Mouse (Mus musculus): ENCODE measurements around the gene Wfs1.
"Not testable (repeated sequence)": the region's sequence is repeated elsewhere in the genome, so short reads cannot be mapped to it uniquely, and the experiment has no call there.

The Wfs1 gene

DNA sequence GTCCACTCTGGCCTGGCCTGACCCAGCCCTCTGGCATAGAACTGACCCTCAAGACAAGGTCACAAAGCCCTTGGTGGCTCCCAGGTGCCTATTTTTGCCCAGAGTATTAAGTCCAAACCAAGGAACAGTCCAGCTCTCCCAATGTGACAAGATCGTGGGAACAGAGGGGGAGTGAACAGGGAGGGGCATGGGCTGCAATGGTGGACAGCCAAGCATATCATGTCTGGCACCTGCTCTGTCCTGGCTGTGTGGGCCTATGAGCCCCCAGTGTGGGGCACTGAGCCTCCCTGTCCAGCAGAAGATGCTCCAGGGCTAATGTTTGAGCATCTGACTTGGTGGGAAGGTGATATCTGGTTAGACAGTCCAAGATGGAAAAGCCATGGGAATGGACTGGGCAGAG lies 2.4 kb downstream of the Wfs1 start:
- DNase-seq (ENCODE audit: low spot score in 2 of 2), result no peak

DNA sequence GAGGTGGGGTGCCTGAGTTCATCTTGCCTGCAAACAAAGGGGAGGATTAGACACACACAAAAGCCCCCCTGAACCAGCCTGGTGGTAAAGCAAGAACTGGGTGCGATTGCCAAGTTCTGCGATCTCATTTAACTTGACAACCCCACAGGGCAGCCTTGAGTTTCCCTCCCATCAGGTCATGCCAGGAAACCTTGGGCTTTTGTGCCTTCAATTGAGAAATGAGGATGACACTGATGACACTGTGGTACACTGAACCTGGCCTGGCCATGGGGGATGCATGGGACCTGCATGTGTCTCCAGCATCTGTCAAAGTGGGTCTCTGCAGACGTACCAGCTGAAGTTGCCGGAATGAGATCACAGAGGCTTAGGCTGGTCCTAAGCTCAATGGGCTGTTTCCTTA lies 6.7 kb downstream of the Wfs1 start:
- no peak for DNase-seq (ENCODE audit: low spot score in 2 of 2)

GRCm38 (mm10) chr5:36979631-36980030 lies 9.4 kb downstream of the Wfs1 start:
- DNase-seq (ENCODE audit: low spot score in 2 of 2), result no peak

DNA sequence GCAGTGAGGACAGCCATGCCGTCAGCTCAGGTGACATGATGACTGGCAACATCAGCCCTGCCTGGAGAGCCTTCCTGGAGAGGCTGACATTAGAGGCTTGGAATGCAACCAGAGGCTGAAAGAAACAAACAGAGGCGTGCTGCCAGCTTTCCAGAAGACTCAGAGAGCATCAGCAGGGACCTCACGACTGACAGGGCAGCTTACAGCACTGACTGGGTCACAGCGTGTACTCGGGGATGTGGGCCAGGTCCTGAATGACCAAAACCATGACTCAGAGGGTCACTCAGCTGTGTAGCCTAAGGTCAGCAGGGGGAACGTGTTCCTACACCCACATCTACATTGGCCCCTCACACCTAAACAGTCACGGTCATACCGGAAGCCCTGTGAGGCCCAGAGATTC lies 10.0 kb downstream of the Wfs1 start:
- no peak for DNase-seq (ENCODE audit: low spot score in 2 of 2)

DNA sequence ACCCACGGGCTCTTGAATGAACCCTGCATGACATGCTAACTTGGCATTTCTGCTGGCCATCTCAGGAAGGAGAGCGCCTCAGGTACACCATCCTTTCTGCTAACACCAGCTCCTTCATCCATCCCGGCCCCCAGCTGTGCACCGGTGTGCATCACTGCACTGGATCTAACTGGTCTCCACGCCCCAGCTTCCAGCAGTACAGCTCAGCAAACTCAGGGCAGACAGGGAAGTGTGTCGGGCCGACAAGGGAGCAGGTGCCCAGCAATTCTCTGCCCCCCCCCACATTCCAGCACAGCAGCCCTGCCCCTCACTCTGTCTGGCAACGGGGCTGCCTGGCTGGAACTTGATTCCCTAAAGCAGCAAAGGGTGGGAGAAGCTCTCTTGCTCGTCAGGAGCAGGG lies 11.2 kb downstream of the Wfs1 start:
- no peak for DNase-seq (ENCODE audit: low spot score in 2 of 2)

DNA sequence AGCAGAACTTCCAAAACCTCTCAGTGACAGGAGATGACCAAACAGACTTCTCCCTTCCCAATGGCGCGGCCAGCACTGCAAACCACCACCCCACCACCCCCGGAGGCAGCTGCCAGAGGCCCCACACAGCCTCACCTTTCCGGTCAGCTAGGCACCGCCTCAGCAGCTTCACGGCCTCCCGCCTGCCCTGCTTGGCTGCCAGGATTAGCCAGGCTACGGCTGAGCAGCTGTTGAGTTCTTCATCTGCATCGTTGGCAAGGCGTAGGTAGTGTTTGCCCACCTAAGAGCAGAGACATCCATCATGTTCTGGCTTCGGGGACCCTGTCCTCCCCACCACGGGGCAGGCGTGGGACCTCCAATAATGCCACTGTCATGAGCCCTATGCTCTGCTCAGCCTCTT lies 13.7 kb downstream of the Wfs1 start:
- no peak for DNase-seq (ENCODE audit: low spot score in 2 of 2)

GRCm38 (mm10) chr5:36971587-36971986 lies 17.4 kb downstream of the Wfs1 start:
- no peak for DNase-seq (ENCODE audit: low spot score in 2 of 2)

GRCm38 (mm10) chr5:36960501-36960900 lies 28.5 kb downstream of the Wfs1 start:
- DNase-seq (ENCODE audit: low spot score in 2 of 2), result no peak

- peak; percentile 59 to 84 for DNase-seq (ENCODE audit: low spot score in 2 of 2)
These were observed 30.2 kb downstream of the Wfs1 start for GRCm38 (mm10) chr5:36958837-36959236.

GRCm38 (mm10) chr5:36955366-36955765 lies 33.6 kb downstream of the Wfs1 start:
- DNase-seq (ENCODE audit: low spot score in 2 of 2), result peak in 1 of 2 experiments; percentile 25

GRCm38 (mm10) chr5:36952311-36952710 lies 36.7 kb downstream of the Wfs1 start:
- DNase-seq (ENCODE audit: low spot score in 2 of 2), result no peak

DNA sequence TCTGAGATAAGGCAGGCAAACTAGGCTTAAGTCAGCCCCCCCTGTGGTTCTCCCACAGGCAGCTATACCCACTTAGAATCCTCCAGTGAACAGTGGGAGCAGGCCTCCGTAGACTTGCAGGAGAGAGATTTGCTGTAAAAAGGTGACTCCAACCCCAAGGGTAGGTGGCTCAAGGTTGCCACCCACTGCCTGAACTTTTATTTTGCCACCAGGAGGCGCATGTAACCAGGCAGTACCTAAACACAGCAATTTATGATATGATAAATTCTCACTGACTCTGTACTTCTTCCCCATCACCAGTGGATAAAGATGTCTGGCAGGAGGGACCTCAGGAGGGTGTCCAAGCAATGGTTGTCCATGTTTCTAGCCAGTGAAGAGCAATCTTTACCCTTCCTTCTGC lies 38.1 kb downstream of the Wfs1 start:
- no peak for DNase-seq (ENCODE audit: low spot score in 2 of 2)

GRCm38 (mm10) chr5:36948831-36949230 lies 40.2 kb downstream of the Wfs1 start:
- DNase-seq (ENCODE audit: low spot score in 2 of 2), result peak; percentile 65 to 86

- peak; percentile 33 to 79 for DNase-seq (ENCODE audit: low spot score in 2 of 2)
These were observed 42.6 kb downstream of the Wfs1 start for GRCm38 (mm10) chr5:36946445-36946844.

GRCm38 (mm10) chr5:36945713-36946112 lies 43.3 kb downstream of the Wfs1 start:
- no peak for DNase-seq (ENCODE audit: low spot score in 2 of 2)

DNA sequence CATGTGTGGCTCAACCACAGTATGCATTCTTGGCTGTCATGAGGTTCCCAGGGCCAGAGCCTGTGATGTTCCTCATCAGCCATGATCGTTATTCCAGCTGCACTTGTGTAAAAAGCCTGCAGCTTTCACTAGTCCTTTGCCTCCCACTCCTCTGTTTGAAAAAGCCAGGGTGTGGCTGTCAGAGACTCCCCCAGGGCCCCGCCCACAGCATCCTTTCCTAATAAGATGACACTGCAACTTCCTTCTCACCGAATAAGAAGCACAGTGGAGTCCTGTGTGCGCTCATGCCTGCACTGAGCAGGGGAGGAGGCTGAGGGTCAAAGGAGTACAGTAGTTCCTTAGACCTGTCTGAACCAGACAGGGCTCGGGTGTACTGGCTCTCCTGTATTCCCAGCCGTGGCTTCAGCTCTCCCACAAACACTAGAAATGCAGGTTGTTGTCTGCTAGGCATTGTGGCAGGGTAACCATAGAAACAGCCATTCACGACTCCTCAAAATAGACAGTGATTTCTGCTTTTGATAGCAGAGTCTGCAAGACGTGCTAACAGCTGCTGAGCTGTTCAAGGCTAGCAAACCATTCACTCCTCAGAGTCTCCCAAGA lies 43.8 kb downstream of the Wfs1 start:
- no peak for DNase-seq (ENCODE audit: low spot score in 2 of 2)

DNA sequence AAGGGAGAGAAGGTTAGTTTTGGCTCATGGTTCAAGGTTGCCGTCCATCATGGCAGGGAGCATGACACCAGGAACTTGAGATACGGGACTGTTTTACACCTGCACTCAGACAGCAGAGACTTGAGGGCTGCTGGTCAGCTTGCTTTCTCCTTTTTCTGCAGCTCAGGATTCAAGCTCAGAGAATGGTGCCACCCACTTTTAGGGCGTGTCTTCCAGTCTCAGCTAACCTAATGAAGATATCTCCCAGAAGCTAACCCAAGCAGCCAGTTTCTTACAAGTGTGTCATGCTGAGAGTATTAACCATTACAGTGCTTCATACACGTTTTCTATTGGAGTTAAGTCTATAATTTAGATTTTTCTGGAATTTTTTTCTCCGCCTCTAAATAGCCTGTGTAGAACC lies 44.5 kb downstream of the Wfs1 start:
- no peak for DNase-seq (ENCODE audit: low spot score in 2 of 2)

DNA sequence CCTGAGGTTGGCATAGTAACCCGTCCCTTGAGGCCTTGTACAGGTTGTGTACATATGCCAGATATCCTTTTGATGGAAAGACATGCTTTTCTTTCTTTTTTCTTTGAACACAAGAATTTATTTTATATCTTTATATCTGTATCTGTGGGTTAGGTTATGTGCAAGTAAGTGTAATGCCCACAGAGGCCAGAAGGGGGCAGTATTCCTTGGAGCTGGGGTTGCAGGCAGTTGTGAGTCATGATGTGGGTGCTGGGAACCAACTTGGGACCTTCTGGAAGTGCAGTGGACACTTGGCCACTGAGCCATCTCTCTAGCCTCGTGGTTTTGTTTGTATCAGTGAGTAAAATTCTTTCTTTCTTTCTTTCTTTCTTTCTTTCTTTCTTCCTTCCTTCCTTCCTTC lies 46.6 kb downstream of the Wfs1 start:
- no peak for DNase-seq (ENCODE audit: low spot score in 2 of 2)

- DNase-seq (ENCODE audit: low spot score in 2 of 2), result not testable (repeated sequence)
These were observed 50.0 kb downstream of the Wfs1 start for GRCm38 (mm10) chr5:36938991-36939390.

GRCm38 (mm10) chr5:36938021-36938420 lies 51.0 kb downstream of the Wfs1 start:
- DNase-seq (ENCODE audit: low spot score in 2 of 2), result no peak

- DNase-seq (ENCODE audit: low spot score in 2 of 2), result no peak
These were observed 52.5 kb downstream of the Wfs1 start for GRCm38 (mm10) chr5:36936548-36936947.

DNA sequence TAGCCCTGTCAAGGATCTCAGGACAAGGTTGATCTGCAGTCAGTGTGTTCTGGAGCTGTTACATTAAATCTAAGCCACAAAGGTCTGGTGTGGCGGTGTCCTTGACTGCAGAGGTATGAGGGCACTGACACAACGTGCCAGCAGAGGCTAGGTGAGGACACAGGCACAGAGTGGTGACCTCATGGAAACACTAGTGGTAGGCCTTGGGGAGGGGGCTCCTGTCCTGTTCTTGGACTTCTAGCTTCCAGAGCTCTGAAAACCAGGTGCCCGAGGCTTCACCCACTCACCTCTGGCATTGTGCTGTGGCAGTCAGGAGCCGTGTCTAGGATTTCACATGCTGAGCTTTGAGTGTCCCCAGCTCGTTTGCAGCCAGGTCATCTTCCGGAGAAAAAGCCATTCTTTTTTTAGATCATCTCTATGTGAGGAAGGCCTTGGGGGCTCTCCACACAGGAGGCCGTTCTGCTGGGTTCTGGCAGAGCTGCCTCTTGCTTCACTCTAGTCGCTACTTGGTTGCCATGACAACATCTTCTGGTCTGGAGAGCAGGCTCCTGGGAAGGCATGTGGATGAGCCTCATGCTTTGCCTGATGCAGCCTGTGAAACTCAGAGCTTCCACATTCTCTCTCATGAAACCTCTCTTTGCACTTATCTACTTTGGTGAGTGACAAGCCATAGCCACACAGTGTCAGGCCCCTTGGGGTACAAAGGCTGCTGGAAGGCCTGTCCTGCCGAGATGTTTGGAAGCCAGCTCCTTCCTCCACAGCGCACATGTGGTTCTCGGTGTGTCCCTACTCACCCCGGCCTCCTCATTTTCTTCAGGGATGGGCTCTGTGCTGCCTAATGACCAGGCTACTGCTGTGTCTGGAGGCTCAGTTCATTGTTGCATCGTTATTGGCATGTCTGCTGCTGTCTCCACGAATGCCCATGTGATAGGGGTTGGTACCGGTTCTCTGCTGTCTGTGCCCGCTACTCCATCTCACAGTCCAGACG lies 53.2 kb downstream of the Wfs1 start:
- no peak for DNase-seq (ENCODE audit: low spot score in 2 of 2)

GRCm38 (mm10) chr5:36933383-36933782 lies 55.6 kb downstream of the Wfs1 start:
- no peak for DNase-seq (ENCODE audit: low spot score in 2 of 2)

Measured in spleen, postnatal 4 days (tissue).